Mouse (Mus musculus) right cerebral cortex, postnatal 10 days (tissue): ENCODE results near the gene Tmem115.

Experiments used
- DNase-seq, 2 experiments: peaks; one replicate each; pipeline ENCODE4 v3.0.0; 2021; ENCODE audit warnings: low spot score in 2 of 2

Tmem115 gene

GRCm38 (mm10) chr9:107521711-107522399, 11.9 kb upstream of the Tmem115 start:
- DNase-seq = no peak

- no peak for DNase-seq
Measured at GRCm38 (mm10) chr9:107522400-107522711, 11.4 kb upstream of the Tmem115 start.

- DNase-seq = peak; percentile 87 to 88
Measured at GRCm38 (mm10) chr9:107526198-107527026, 7.3 kb upstream of the Tmem115 start.

GRCm38 (mm10) chr9:107534408-107535202, 860 bp downstream of the Tmem115 start:
- DNase-seq = no peak

- peak; percentile 73 to 76 for DNase-seq
Measured at GRCm38 (mm10) chr9:107538231-107538630, 4.5 kb downstream of the Tmem115 start.

GRCm38 (mm10) chr9:107538711-107539110, 5.0 kb downstream of the Tmem115 start:
- DNase-seq = no peak

- DNase-seq = no peak
Measured at GRCm38 (mm10) chr9:107539940-107540339, 6.2 kb downstream of the Tmem115 start.

- no peak for DNase-seq
Measured at GRCm38 (mm10) chr9:107540420-107540819, 6.7 kb downstream of the Tmem115 start.

GRCm38 (mm10) chr9:107541005-107541404, 7.3 kb downstream of the Tmem115 start:
- DNase-seq = no peak

- peak; percentile 96 for DNase-seq
Measured at GRCm38 (mm10) chr9:107541474-107542351, 8.0 kb downstream of the Tmem115 start, which contains the start of the genes Cyb561d2 and Nprl2. Gene Cyb561d2, minus strand, starts transcription at chr9:107542193. Gene Nprl2, plus strand, starts transcription at chr9:107542226.

- DNase-seq = no peak
Measured at GRCm38 (mm10) chr9:107542352-107542686, 8.6 kb downstream of the Tmem115 start.

- no peak for DNase-seq
Measured at GRCm38 (mm10) chr9:107542721-107543120, 9.0 kb downstream of the Tmem115 start.

- no peak for DNase-seq
Measured at GRCm38 (mm10) chr9:107543299-107543698, 9.6 kb downstream of the Tmem115 start.

- DNase-seq = no peak
Measured at GRCm38 (mm10) chr9:107544196-107544700, 10.5 kb downstream of the Tmem115 start.

GRCm38 (mm10) chr9:107544729-107545128, 11.0 kb downstream of the Tmem115 start:
- no peak for DNase-seq

GRCm38 (mm10) chr9:107545199-107545598, 11.5 kb downstream of the Tmem115 start:
- no peak for DNase-seq

- DNase-seq = peak in 1 of 2 experiments; percentile 78
Measured at GRCm38 (mm10) chr9:107545602-107546001, 11.9 kb downstream of the Tmem115 start.

GRCm38 (mm10) chr9:107547026-107547425, 13.3 kb downstream of the Tmem115 start, which contains the start of gene Zmynd10:
Gene Zmynd10, plus strand, starts transcription at chr9:107547298.
- DNase-seq = peak; percentile 94

- no peak for DNase-seq
Measured at GRCm38 (mm10) chr9:107547957-107548356, 14.2 kb downstream of the Tmem115 start.

GRCm38 (mm10) chr9:107548820-107549219, 15.1 kb downstream of the Tmem115 start:
- DNase-seq = no peak
